Mouse (Mus musculus) limb, embryonic 15.5 days (tissue): Measurements from ENCODE around the gene Rnf5. TPM values are rescaled to one million over a fixed set of nuclear protein-coding genes. Genes with fewer than 3 reads are reported as not detected.

Source experiments
- ATAC-seq: fragments of 200-750 bp; cut with Nextera tagmentation; 2 replicates; pipeline ENCODE4 v1.8.0; 2017; ENCODE audit warnings: low read depth, moderate TSS enrichment; ENCODE audit not compliant: insufficient number of reproducible peaks, low FRiP score, low TSS enrichment
- H3K27ac ChIP-seq: fragments of 300-500 bp; sonication (generic); 2 replicates; pipeline ENCODE4 v1.5.1; 2015; ENCODE audit warnings: moderate library complexity, mild to moderate bottlenecking, inconsistent platforms
- H3K27me3 ChIP-seq: fragments of 300-500 bp; sonication (generic); 2 replicates; pipeline ENCODE4 v1.6.1; 2015; ENCODE audit warnings: inconsistent platforms
- H3K36me3 ChIP-seq: fragments of 300-500 bp; sonication (generic); 2 replicates; pipeline ENCODE4 v1.6.1; 2015; ENCODE audit warnings: inconsistent platforms
- H3K4me1 ChIP-seq: fragments of 300-500 bp; sonication (generic); 2 replicates; pipeline ENCODE4 v1.6.1; 2015; ENCODE audit warnings: inconsistent platforms
- H3K4me2 ChIP-seq: fragments of 300-500 bp; sonication (generic); 2 replicates; pipeline ENCODE4 v1.6.1; 2015; ENCODE audit warnings: mild to moderate bottlenecking, inconsistent platforms
- H3K4me3 ChIP-seq: fragments of 300-500 bp; sonication (generic); 2 replicates; pipeline ENCODE4 v1.5.1; 2015; ENCODE audit warnings: mild to moderate bottlenecking, inconsistent platforms
- H3K9ac ChIP-seq: fragments of 300-500 bp; sonication (generic); 2 replicates; pipeline ENCODE4 v1.6.1; 2015; ENCODE audit warnings: inconsistent platforms
- H3K9me3 ChIP-seq: fragments of 300-500 bp; sonication (generic); 2 replicates; pipeline ENCODE4 v1.6.1; 2016; ENCODE audit warnings: inconsistent platforms
- WGBS: fragments of 180-500 bp; shearing (Covaris S2); methylation state at CpG from one replicate; pipeline ENCODE4 v1.1.7; 2015; 5-methylcytosine and 5-hydroxymethylcytosine counted together
- polyA plus RNA-seq: library from polyadenylated mRNA; unstranded; fragments of >200 nt; fragmentation: Nextera tagmentation; extraction: Ambion mirVana; gene quantifications from 2 replicates; pipeline ENCODE4 v1.2.1, GENCODE M21; 2015

Gene Rnf5
- 107 and 111 TPM in 2 replicates for polyA plus RNA-seq

- under 1% methylated on average over 30 of the region's 30 CpGs for WGBS
- H3K4me3 ChIP-seq = peak within 1 kb of the TSS; percentile 84
Observed at GRCm38 (mm10) chr17:34603375-34604060, at the start of gene Rnf5. Rnf5 (minus strand) TSS chr17:34603690.

GRCm38 (mm10) chr17:34652985-34653384, 49.5 kb upstream of the Rnf5 start:
- no peak overlapping the region for H3K27ac ChIP-seq
- H3K27me3 ChIP-seq = no peaks in the 10 kb centered on the region
- no peaks in the 10 kb centered on the region for H3K9me3 ChIP-seq
- H3K36me3 ChIP-seq = peaks cover 55% of the 10 kb centered on the region
- H3K9ac ChIP-seq = no peak overlapping the region
- H3K4me1 ChIP-seq = peaks cover 30% of the 10 kb centered on the region
- no peak overlapping the region for H3K4me2 ChIP-seq
- no peak overlapping the region for H3K4me3 ChIP-seq
- no peak for ATAC-seq
- WGBS = 88% methylated on average over 8 of the region's 8 CpGs

More at GRCm38 (mm10) chr17:34603375-34604060, at the start of gene Rnf5:
- Histone ChIP-seq H3K36me3 (peaks cover 28% of the 10 kb centered on the region), H3K9ac (peak within 1 kb of the TSS; percentile 65), H3K4me1 (peaks cover 51% of the 10 kb centered on the region), H3K27ac (peak within 1 kb of the TSS; percentile 89), H3K9me3 (no peaks in the 10 kb centered on the region), H3K27me3 (no peaks in the 10 kb centered on the region), H3K4me2 (peak within 1 kb of the TSS; percentile 86)
- ATAC-seq = peak; percentile 97

GRCm38 (mm10) chr17:34652546-34652945, 49.1 kb upstream of the Rnf5 start:
- Histone ChIP-seq H3K27me3 (no peaks in the 10 kb centered on the region), H3K4me2 (no peak overlapping the region), H3K36me3 (peaks cover 55% of the 10 kb centered on the region), H3K9me3 (no peaks in the 10 kb centered on the region), H3K9ac (no peak overlapping the region), H3K27ac (no peak overlapping the region), H3K4me1 (peaks cover 34% of the 10 kb centered on the region), H3K4me3 (no peak overlapping the region)
- 91% methylated on average over 10 of the region's 10 CpGs for WGBS
- ATAC-seq = no peak

GRCm38 (mm10) chr17:34651507-34652221, 48.2 kb upstream of the Rnf5 start:
- no peak overlapping the region for H3K4me2 ChIP-seq
- no peak overlapping the region for H3K4me3 ChIP-seq
- WGBS = 52% methylated on average over 19 of the region's 19 CpGs
- H3K27ac ChIP-seq = no peak overlapping the region
- H3K27me3 ChIP-seq = no peaks in the 10 kb centered on the region
- ATAC-seq = no peak
- peaks cover 55% of the 10 kb centered on the region for H3K36me3 ChIP-seq
- peaks cover 33% of the 10 kb centered on the region for H3K4me1 ChIP-seq
- H3K9me3 ChIP-seq = no peaks in the 10 kb centered on the region
- H3K9ac ChIP-seq = no peak overlapping the region

- H3K9me3 ChIP-seq = no peaks in the 10 kb centered on the region
Observed at GRCm38 (mm10) chr17:34650781-34651180, 47.3 kb upstream of the Rnf5 start.

GRCm38 (mm10) chr17:34649106-34649864, 45.8 kb upstream of the Rnf5 start:
- Histone ChIP-seq H3K4me2 (no peak overlapping the region), H3K9me3 (no peaks in the 10 kb centered on the region), H3K4me1 (peaks cover 35% of the 10 kb centered on the region), H3K36me3 (peaks cover 55% of the 10 kb centered on the region), H3K4me3 (no peak overlapping the region), H3K27me3 (no peaks in the 10 kb centered on the region), H3K9ac (no peak overlapping the region), H3K27ac (no peak overlapping the region)
- 88% methylated on average over 18 of the region's 18 CpGs for WGBS
- ATAC-seq = no peak

More at GRCm38 (mm10) chr17:34650781-34651180, 47.3 kb upstream of the Rnf5 start:
- Histone ChIP-seq H3K27ac (no peak overlapping the region), H3K36me3 (peaks cover 55% of the 10 kb centered on the region), H3K4me2 (no peak overlapping the region), H3K4me1 (peaks cover 34% of the 10 kb centered on the region), H3K9ac (no peak overlapping the region), H3K27me3 (no peaks in the 10 kb centered on the region), H3K4me3 (no peak overlapping the region)
- no peak for ATAC-seq
- 92% methylated on average over 14 of the region's 14 CpGs for WGBS

GRCm38 (mm10) chr17:34648141-34648890, 44.8 kb upstream of the Rnf5 start:
- Histone ChIP-seq H3K4me2 (peak overlapping the region; percentile 80; the same call in 1 of the 2 replicates), H3K27me3 (no peaks in the 10 kb centered on the region), H3K4me1 (peaks cover 33% of the 10 kb centered on the region), H3K36me3 (peaks cover 47% of the 10 kb centered on the region), H3K27ac (no peak overlapping the region), H3K4me3 (peak overlapping the region; percentile 100), H3K9me3 (no peaks in the 10 kb centered on the region), H3K9ac (no peak overlapping the region; the same call in 1 of the 2 replicates)
- 81% methylated on average over 16 of the region's 16 CpGs for WGBS
- ATAC-seq = no peak

GRCm38 (mm10) chr17:34646906-34647787, 43.7 kb upstream of the Rnf5 start, which contains the start of gene Atf6b:
Atf6b (plus strand) TSS chr17:34647146.
- peaks cover 33% of the 10 kb centered on the region for H3K4me1 ChIP-seq
- H3K27ac ChIP-seq = peak within 1 kb of the TSS; percentile 69
- H3K27me3 ChIP-seq = no peaks in the 10 kb centered on the region
- peaks cover 35% of the 10 kb centered on the region for H3K36me3 ChIP-seq
- H3K4me3 ChIP-seq = peak within 1 kb of the TSS; percentile 100
- peak within 1 kb of the TSS; percentile 94 for H3K9ac ChIP-seq
- peak; percentile 94 for ATAC-seq
- no peaks in the 10 kb centered on the region for H3K9me3 ChIP-seq
- WGBS = under 1% methylated on average over 62 of the region's 66 CpGs
- peak within 1 kb of the TSS; percentile 80 for H3K4me2 ChIP-seq

- Histone ChIP-seq H3K4me3 (peak overlapping the region; percentile 100; the same call in 1 of the 2 replicates), H3K36me3 (peaks cover 23% of the 10 kb centered on the region), H3K27ac (no peak overlapping the region), H3K4me2 (0 out of 2 replicates have a peak overlapping the region, but pooled peaks have one; percentile 38), H3K9ac (no peak overlapping the region), H3K9me3 (no peaks in the 10 kb centered on the region), H3K4me1 (peaks cover 39% of the 10 kb centered on the region), H3K27me3 (no peaks in the 10 kb centered on the region)
- WGBS = 86% methylated on average over 30 of the region's 30 CpGs
- ATAC-seq = no peak
Observed at GRCm38 (mm10) chr17:34645831-34646511, 42.5 kb upstream of the Rnf5 start.

GRCm38 (mm10) chr17:34645256-34645829, 41.9 kb upstream of the Rnf5 start:
- peaks cover 46% of the 10 kb centered on the region for H3K4me1 ChIP-seq
- no peaks in the 10 kb centered on the region for H3K27me3 ChIP-seq
- H3K27ac ChIP-seq = peak overlapping the region; percentile 78; the same call in 1 of the 2 replicates
- H3K9me3 ChIP-seq = no peaks in the 10 kb centered on the region
- peak overlapping the region; percentile 66 for H3K4me3 ChIP-seq
- H3K9ac ChIP-seq = peak overlapping the region; percentile 58
- H3K36me3 ChIP-seq = peaks cover 17% of the 10 kb centered on the region
- WGBS = 44% methylated on average over 10 of the region's 10 CpGs
- no peak for ATAC-seq
- peak overlapping the region; percentile 72 for H3K4me2 ChIP-seq
